Mouse (Mus musculus) liver, postnatal 0 days (tissue): ENCODE results near the gene Hist1h1c. TPM values are rescaled to one million over a fixed set of nuclear protein-coding genes. Genes with fewer than 3 reads are reported as not detected.

Source experiments
- ATAC-seq: fragments of 200-750 bp; cut with Nextera tagmentation; 2 replicates; pipeline ENCODE4 v1.8.0; 2017; ENCODE audit warnings: mild to moderate bottlenecking, moderate library complexity
- DNase-seq: peaks from one replicate; pipeline ENCODE4 v3.0.0-alpha.2; 2016
- H3K27ac ChIP-seq: fragments of 300-500 bp; sonication (generic); 2 replicates; pipeline ENCODE4 v1.5.1; 2014; ENCODE audit warnings: antibody characterized with exemption, moderate library complexity, mild to moderate bottlenecking, low read depth
- H3K27me3 ChIP-seq: fragments of 300-500 bp; sonication (generic); 2 replicates; pipeline ENCODE4 v1.6.1; 2014; ENCODE audit warnings: low read length, control low read depth, mixed read lengths; ENCODE audit not compliant: insufficient read depth
- H3K36me3 ChIP-seq: fragments of 300-500 bp; sonication (generic); replicated peaks from 2 replicates; pipeline ENCODE4 v1.6.1; 2014; ENCODE audit warnings: mild to moderate bottlenecking, control low read depth, low read length, moderate library complexity, mixed read lengths; ENCODE audit not compliant: insufficient read depth
- H3K4me1 ChIP-seq: fragments of 300-500 bp; sonication (generic); 2 replicates; pipeline ENCODE4 v1.6.1; 2014; ENCODE audit warnings: antibody characterized with exemption, mild to moderate bottlenecking, control low read depth; ENCODE audit not compliant: insufficient read depth
- H3K4me2 ChIP-seq: fragments of 300-500 bp; sonication (generic); 2 replicates; pipeline ENCODE4 v1.6.1; 2014; ENCODE audit warnings: low read depth, mild to moderate bottlenecking, low read length, moderate library complexity, mixed read lengths
- H3K4me3 ChIP-seq: fragments of 300-500 bp; sonication (generic); 2 replicates; pipeline ENCODE4 v1.5.1; 2014; ENCODE audit warnings: low read depth, low read length
- H3K9ac ChIP-seq: fragments of 300-500 bp; sonication (generic); replicated peaks from 2 replicates; pipeline ENCODE4 v1.6.1; 2014; ENCODE audit warnings: mild to moderate bottlenecking, moderate library complexity
- H3K9me3 ChIP-seq: fragments of 300-500 bp; sonication (generic); 2 replicates; pipeline ENCODE4 v1.6.1; 2016; ENCODE audit warnings: mild to moderate bottlenecking, control low read depth, low read length, mixed read lengths
- CTCF ChIP-seq: sonication (generic); IDR thresholded peaks from 2 replicates; pipeline ENCODE4 v1.5.1; 2016; ENCODE audit warnings: antibody characterized with exemption, low read depth
- EP300 ChIP-seq: IDR thresholded peaks from 2 replicates; pipeline ENCODE4 v1.6.1; 2016; ENCODE audit warnings: antibody characterized with exemption, low read depth, mild to moderate bottlenecking
- WGBS: fragments of 180-500 bp; shearing (Covaris S2); extraction: QIAGEN DNeasy Blood & Tissue Kit; methylation state at CpG from one replicate; pipeline ENCODE4 v1.1.7; 2014; ENCODE audit not compliant: insufficient replicate concordance; 5-methylcytosine and 5-hydroxymethylcytosine counted together
- polyA plus RNA-seq: library from polyadenylated mRNA; unstranded; fragments of >200 nt; fragmentation: Nextera tagmentation; extraction: Ambion mirVana; gene quantifications from 2 replicates; pipeline ENCODE4 v1.2.1, GENCODE M21; 2015

Gene Hist1h1c
- polyA plus RNA-seq, 1 experiment from 2014 or later: 69.6 TPM

GRCm38 (mm10) chr13:23740910-23741309 is 2.3 kb downstream of the Hist1h1c start:
- DNase-seq (no peak), ATAC-seq (no peak)
- Histone ChIP-seq H3K27me3 (no peaks in the 10 kb centered on the region), H3K9ac (peak overlapping the region; percentile 99), H3K4me2 (peak overlapping the region; percentile 86), H3K36me3 (no peaks in the 10 kb centered on the region), H3K27ac (peak overlapping the region; percentile 100), H3K4me1 (peaks cover 5% of the 10 kb centered on the region; the same call in 1 of the 2 replicates), H3K9me3 (no peaks in the 10 kb centered on the region), H3K4me3 (peak overlapping the region; percentile 72)
- 49% methylated on average over 5 of the region's 5 CpGs for WGBS
- no peak for TF ChIP-seq EP300
- no peak for TF ChIP-seq CTCF

GRCm38 (mm10) chr13:23742007-23742406 is 3.4 kb downstream of the Hist1h1c start:
- no peaks in the 10 kb centered on the region for H3K9me3 ChIP-seq
- DNase-seq (no peak), ATAC-seq (no peak)
- H3K9ac ChIP-seq: no peak overlapping the region; the same call in 1 of the 2 replicates
- peaks cover 5% of the 10 kb centered on the region; the same call in 1 of the 2 replicates for H3K4me1 ChIP-seq
- peak overlapping the region; percentile 36 for H3K27ac ChIP-seq
- peak overlapping the region; percentile 52 for H3K4me2 ChIP-seq
- H3K4me3 ChIP-seq: peak overlapping the region; percentile 1; the same call in 1 of the 2 replicates
- H3K27me3 ChIP-seq: no peaks in the 10 kb centered on the region
- TF ChIP-seq CTCF: no peak
- no peak for TF ChIP-seq EP300
- H3K36me3 ChIP-seq: no peaks in the 10 kb centered on the region

- TF ChIP-seq CTCF (no peak), EP300 (no peak)
- H3K36me3 ChIP-seq: no peaks in the 10 kb centered on the region
- DNase-seq (no peak), ATAC-seq (no peak)
- no peaks in the 10 kb centered on the region for H3K9me3 ChIP-seq
- H3K4me3 ChIP-seq: peak overlapping the region; percentile 13; the same call in 1 of the 2 replicates
- peak overlapping the region; percentile 46; the same call in 1 of the 2 replicates for H3K4me2 ChIP-seq
- no peaks in the 10 kb centered on the region for H3K27me3 ChIP-seq
- peaks cover 5% of the 10 kb centered on the region for H3K4me1 ChIP-seq
- H3K9ac ChIP-seq: no peak overlapping the region
- 85% methylated on average over 5 of the region's 5 CpGs for WGBS
- peak overlapping the region; percentile 66 for H3K27ac ChIP-seq
Observed at GRCm38 (mm10) chr13:23743215-23743614, 4.6 kb downstream of the Hist1h1c start.

GRCm38 (mm10) chr13:23743963-23744362 is 5.4 kb downstream of the Hist1h1c start:
- Histone ChIP-seq H3K27ac (peak overlapping the region; percentile 99), H3K4me2 (peak overlapping the region; percentile 65), H3K4me3 (peak overlapping the region; percentile 51), H3K4me1 (peaks cover 10% of the 10 kb centered on the region), H3K27me3 (no peaks in the 10 kb centered on the region), H3K9ac (peak overlapping the region; percentile 53), H3K9me3 (no peaks in the 10 kb centered on the region), H3K36me3 (no peaks in the 10 kb centered on the region)
- ATAC-seq: no peak
- no peak for DNase-seq
- 56% methylated on average over 4 of the region's 4 CpGs for WGBS
- TF ChIP-seq EP300 (no peak), CTCF (no peak)

- H3K9ac ChIP-seq: peak overlapping the region; percentile 53
Observed at GRCm38 (mm10) chr13:23744421-23745380, 6.1 kb downstream of the Hist1h1c start.

GRCm38 (mm10) chr13:23745381-23746161 is 7.0 kb downstream of the Hist1h1c start, which contains the start of gene Hist1h3c:
Gene Hist1h3c (minus strand): TSS chr13:23745602.
- no peaks in the 10 kb centered on the region for H3K9me3 ChIP-seq
- no peaks in the 10 kb centered on the region for H3K27me3 ChIP-seq
- H3K27ac ChIP-seq: peak within 1 kb of the TSS; percentile 99
- peak within 1 kb of the TSS; percentile 53 for H3K9ac ChIP-seq
- DNase-seq: peak; percentile 87
- peak; percentile 49 for ATAC-seq
- H3K36me3 ChIP-seq: no peaks in the 10 kb centered on the region
- peak within 1 kb of the TSS; percentile 51 for H3K4me3 ChIP-seq
- under 1% methylated on average over 28 of the region's 28 CpGs for WGBS
- H3K4me1 ChIP-seq: peaks cover 10% of the 10 kb centered on the region
- TF ChIP-seq CTCF (no peak), EP300 (no peak; the same call in none of the 2 replicates)
- peak within 1 kb of the TSS; percentile 65 for H3K4me2 ChIP-seq

More at GRCm38 (mm10) chr13:23744421-23745380, 6.1 kb downstream of the Hist1h1c start:
- Histone ChIP-seq H3K9me3 (no peaks in the 10 kb centered on the region), H3K36me3 (no peaks in the 10 kb centered on the region), H3K4me1 (peaks cover 10% of the 10 kb centered on the region), H3K27me3 (no peaks in the 10 kb centered on the region), H3K27ac (peak overlapping the region; percentile 99), H3K4me3 (peak overlapping the region; percentile 51), H3K4me2 (peak overlapping the region; percentile 65)
- no peak for ATAC-seq
- WGBS: 3% methylated on average over 13 of the region's 36 CpGs
- TF ChIP-seq CTCF: no peak
- peak; percentile 10; the same call in 1 of the 2 replicates for TF ChIP-seq EP300
- DNase-seq: no peak
